Mouse (Mus musculus) hindbrain, embryonic 10.5 days (tissue): ENCODE results near the gene Gpx2. TPM values are rescaled to one million over a fixed set of nuclear protein-coding genes. Genes with fewer than 3 reads are reported as not detected.
"Not testable (repeated sequence)": the region's sequence is repeated elsewhere in the genome, so short reads cannot be mapped to it uniquely, and the experiment has no call there.

Experiments
- DNase-seq: peaks from one replicate; pipeline ENCODE4 v3.0.0-alpha.2; 2017; ENCODE audit warnings: low spot score
- H3K27ac ChIP-seq: fragments of 300-500 bp; sonication (generic); 2 replicates; pipeline ENCODE4 v1.5.1; 2016; ENCODE audit warnings: mild to moderate bottlenecking, moderate library complexity
- H3K27me3 ChIP-seq: fragments of 300-500 bp; sonication (generic); 2 replicates; pipeline ENCODE4 v1.6.1; 2016; ENCODE audit warnings: mild to moderate bottlenecking; ENCODE audit not compliant: poor library complexity, insufficient read depth, severe bottlenecking
- H3K36me3 ChIP-seq: fragments of 300-500 bp; sonication (generic); 2 replicates; pipeline ENCODE4 v1.6.1; 2016; ENCODE audit warnings: mild to moderate bottlenecking, moderate library complexity
- H3K4me1 ChIP-seq: fragments of 300-500 bp; sonication (generic); replicated peaks from 2 replicates; pipeline ENCODE4 v1.6.1; 2016; ENCODE audit warnings: mild to moderate bottlenecking
- H3K4me3 ChIP-seq: fragments of 300-500 bp; sonication (generic); 2 replicates; pipeline ENCODE4 v1.5.1; 2016; ENCODE audit warnings: mild to moderate bottlenecking, moderate library complexity
- H3K9me3 ChIP-seq: fragments of 300-500 bp; sonication (generic); 2 replicates; pipeline ENCODE4 v1.6.1; 2016; ENCODE audit warnings: mild to moderate bottlenecking, moderate library complexity
- WGBS: fragments of 180-500 bp; shearing (Covaris S2); methylation state at CpG from one replicate; pipeline ENCODE4 v1.1.7; 2016; 5-methylcytosine and 5-hydroxymethylcytosine counted together
- polyA plus RNA-seq: library from polyadenylated mRNA; unstranded; fragments of >200 nt; fragmentation: Nextera tagmentation; extraction: Ambion mirVana; gene quantifications from 2 replicates; pipeline ENCODE4 v1.2.1, GENCODE M21; 2016

Gene Gpx2
- polyA plus RNA-seq, 1 experiment from 2014 or later: not detected

- no peak overlapping the region for H3K4me3 ChIP-seq
- H3K4me1 ChIP-seq: peaks cover 30% of the 10 kb centered on the region
- H3K36me3 ChIP-seq: 0 out of 2 replicates have a peak, but pooled peaks cover 5% of the 10 kb centered on the region
- no peak overlapping the region for H3K27ac ChIP-seq
- 0 out of 2 replicates have a peak, but pooled peaks cover 10% of the 10 kb centered on the region for H3K27me3 ChIP-seq
- H3K9me3 ChIP-seq: no peaks in the 10 kb centered on the region
- 87% methylated on average over 7 of the region's 7 CpGs for WGBS
- DNase-seq: no peak
These were observed 1.7 kb upstream of the Gpx2 start for GRCm38 (mm10) chr12:76796938-76797539.

DNA sequence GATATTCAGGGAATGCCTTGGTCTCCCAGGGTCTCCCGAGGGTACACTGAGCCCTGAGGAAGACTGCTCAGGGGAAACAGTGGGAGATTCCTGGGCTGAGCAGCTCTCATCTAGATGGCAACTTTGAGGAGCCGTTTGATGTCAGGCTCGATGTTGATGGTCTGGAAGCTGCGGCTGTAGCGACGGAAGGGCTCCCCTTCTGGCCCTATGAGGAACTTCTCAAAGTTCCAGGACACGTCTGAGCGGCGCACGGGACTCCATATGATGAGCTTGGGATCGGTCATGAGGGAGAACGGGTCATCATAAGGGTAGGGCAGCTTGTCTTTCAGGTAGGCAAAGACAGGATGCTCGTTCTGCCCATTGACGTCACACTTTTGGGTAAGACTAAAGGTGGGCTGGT, 2.8 kb downstream of the Gpx2 start:
- H3K4me1 ChIP-seq, H3K4me3 ChIP-seq, H3K36me3 ChIP-seq, H3K27me3 ChIP-seq, H3K27ac ChIP-seq, H3K9me3 ChIP-seq, DNase-seq: not testable (repeated sequence)
- 56% methylated on average over 14 of the region's 14 CpGs for WGBS

DNA sequence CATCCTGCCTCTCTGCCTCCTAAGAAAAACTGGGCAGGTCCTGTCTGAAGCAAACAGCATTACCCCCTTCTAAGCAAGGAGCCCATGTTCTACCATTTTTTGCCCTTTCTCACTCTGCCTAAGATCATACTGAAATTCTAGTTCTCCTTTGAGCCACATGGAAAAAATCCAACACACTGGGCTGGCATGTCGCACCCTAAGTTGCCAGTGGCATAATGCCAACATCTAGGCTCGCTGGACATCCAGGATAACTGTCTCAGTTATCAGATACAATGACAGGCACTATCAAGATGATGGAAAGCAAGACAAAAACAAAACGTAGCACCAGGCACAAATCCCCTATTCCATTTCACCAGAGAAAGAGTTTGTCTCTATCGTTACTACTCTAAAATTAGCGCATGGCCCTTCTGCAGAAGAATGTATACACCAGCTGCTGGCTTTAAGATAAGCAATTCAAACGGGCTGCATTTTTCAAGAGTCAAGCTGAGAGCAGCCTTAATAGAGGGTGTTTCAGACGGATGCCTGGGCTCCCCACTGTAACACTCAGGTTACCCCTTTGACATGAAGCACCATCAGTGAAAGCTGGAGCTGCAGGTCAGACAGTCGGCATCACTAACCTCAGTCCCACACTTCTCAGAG, 4.8 kb downstream of the Gpx2 start:
- H3K27me3 ChIP-seq: no peaks in the 10 kb centered on the region
- no peaks in the 10 kb centered on the region for H3K9me3 ChIP-seq
- no peak overlapping the region for H3K27ac ChIP-seq
- H3K36me3 ChIP-seq: no peaks in the 10 kb centered on the region
- 79% methylated on average over 8 of the region's 8 CpGs for WGBS
- no peak overlapping the region for H3K4me3 ChIP-seq
- no peak for DNase-seq
- no peaks in the 10 kb centered on the region for H3K4me1 ChIP-seq

DNA sequence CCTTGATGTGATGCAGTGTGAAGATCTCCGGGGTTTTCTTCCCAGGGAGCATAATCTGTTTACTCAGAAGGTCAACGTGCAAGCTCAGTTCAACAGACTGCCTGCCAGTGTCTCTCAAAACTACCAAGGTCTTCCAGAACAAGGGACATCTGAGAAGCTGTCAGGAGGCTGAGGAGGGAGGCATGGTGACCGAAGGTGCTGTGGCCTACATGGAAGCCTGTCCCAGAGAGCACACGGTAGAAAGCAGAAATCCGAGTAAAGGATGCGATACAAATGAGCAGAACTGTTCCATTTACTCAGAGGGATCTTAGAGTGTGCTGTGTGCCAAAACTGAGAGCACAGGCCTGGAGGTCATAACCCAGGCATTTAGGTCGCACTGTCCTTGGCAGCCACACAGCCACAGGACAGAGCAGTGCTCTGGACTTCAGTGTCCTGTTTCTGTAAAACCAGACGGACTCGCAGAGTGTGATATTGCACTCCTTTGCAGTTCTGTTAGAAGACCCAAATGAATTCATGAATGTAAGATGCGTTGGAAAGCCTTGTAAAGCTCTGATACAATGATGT, 11.2 kb downstream of the Gpx2 start:
- no peak for DNase-seq
- Histone ChIP-seq H3K36me3 (no peaks in the 10 kb centered on the region), H3K9me3 (no peaks in the 10 kb centered on the region), H3K27me3 (no peaks in the 10 kb centered on the region), H3K27ac (no peak overlapping the region), H3K4me3 (no peak overlapping the region), H3K4me1 (peaks cover 21% of the 10 kb centered on the region)
- WGBS: 68% methylated on average over 10 of the region's 10 CpGs

GRCm38 (mm10) chr12:76780639-76781468, 14.5 kb downstream of the Gpx2 start:
- DNase-seq: peak; percentile 31
- Histone ChIP-seq H3K36me3 (peaks cover 5% of the 10 kb centered on the region; the same call in 1 of the 2 replicates), H3K9me3 (no peaks in the 10 kb centered on the region), H3K4me1 (peaks cover 21% of the 10 kb centered on the region), H3K27me3 (no peaks in the 10 kb centered on the region), H3K27ac (peak overlapping the region; percentile 64; the same call in 1 of the 2 replicates), H3K4me3 (no peak overlapping the region)
- 71% methylated on average over 12 of the region's 12 CpGs for WGBS

- no peak overlapping the region for H3K4me3 ChIP-seq
- WGBS: 77% methylated on average over 5 of the region's 5 CpGs
- H3K27me3 ChIP-seq: no peaks in the 10 kb centered on the region
- H3K9me3 ChIP-seq: no peaks in the 10 kb centered on the region
- H3K4me1 ChIP-seq: peaks cover 25% of the 10 kb centered on the region
- DNase-seq: no peak
- no peak overlapping the region for H3K27ac ChIP-seq
- H3K36me3 ChIP-seq: peaks cover 5% of the 10 kb centered on the region; the same call in 1 of the 2 replicates
These were observed 15.4 kb downstream of the Gpx2 start for GRCm38 (mm10) chr12:76779951-76780350.

- DNase-seq: no peak
- WGBS: 89% methylated on average over 10 of the region's 10 CpGs
- peaks cover 5% of the 10 kb centered on the region; the same call in 1 of the 2 replicates for H3K36me3 ChIP-seq
- H3K27ac ChIP-seq: no peak overlapping the region
- no peaks in the 10 kb centered on the region for H3K9me3 ChIP-seq
- peaks cover 17% of the 10 kb centered on the region for H3K4me1 ChIP-seq
- H3K4me3 ChIP-seq: no peak overlapping the region
- H3K27me3 ChIP-seq: no peaks in the 10 kb centered on the region
These were observed 16.9 kb downstream of the Gpx2 start for GRCm38 (mm10) chr12:76778305-76779083.

DNA sequence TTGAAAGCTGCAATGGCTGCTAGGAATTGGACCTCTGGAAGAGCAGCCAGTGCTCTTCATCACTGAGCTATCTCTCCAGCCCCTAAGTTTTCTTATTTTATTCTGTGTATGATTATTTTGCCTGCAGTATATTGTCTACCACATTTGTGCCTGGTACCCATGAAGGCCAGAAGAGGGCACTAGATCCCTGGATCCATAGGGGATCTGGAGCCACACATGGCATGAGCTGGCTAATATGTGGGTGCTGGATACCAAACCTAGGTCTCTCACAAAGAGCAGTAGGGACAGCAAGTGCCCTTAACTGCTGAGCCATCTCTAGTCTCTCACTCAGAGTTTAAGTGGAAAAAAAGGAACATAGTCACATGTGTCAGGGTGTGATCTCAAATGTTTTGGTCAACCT, 17.5 kb downstream of the Gpx2 start:
- Histone ChIP-seq H3K36me3 (peaks cover 5% of the 10 kb centered on the region; the same call in 1 of the 2 replicates), H3K4me1 (peaks cover 17% of the 10 kb centered on the region), H3K27ac (no peak overlapping the region), H3K27me3 (no peaks in the 10 kb centered on the region), H3K4me3 (no peak overlapping the region), H3K9me3 (no peaks in the 10 kb centered on the region)
- no peak for DNase-seq

GRCm38 (mm10) chr12:76776898-76777297, 18.5 kb downstream of the Gpx2 start:
- WGBS: 92% methylated on average over 5 of the region's 5 CpGs
- Histone ChIP-seq H3K27ac (no peak overlapping the region), H3K4me1 (peaks cover 17% of the 10 kb centered on the region), H3K4me3 (no peak overlapping the region), H3K9me3 (no peaks in the 10 kb centered on the region), H3K27me3 (no peaks in the 10 kb centered on the region), H3K36me3 (peaks cover 5% of the 10 kb centered on the region; the same call in 1 of the 2 replicates)
- no peak for DNase-seq

- no peak overlapping the region for H3K4me3 ChIP-seq
- peaks cover 5% of the 10 kb centered on the region; the same call in 1 of the 2 replicates for H3K36me3 ChIP-seq
- DNase-seq: no peak
- 60% methylated on average over 4 of the region's 4 CpGs for WGBS
- no peaks in the 10 kb centered on the region for H3K27me3 ChIP-seq
- no peaks in the 10 kb centered on the region for H3K9me3 ChIP-seq
- peaks cover 5% of the 10 kb centered on the region; the same call in 1 of the 2 replicates for H3K4me1 ChIP-seq
- no peak overlapping the region for H3K27ac ChIP-seq
These were observed 20.2 kb downstream of the Gpx2 start for GRCm38 (mm10) chr12:76775132-76775531.

DNA sequence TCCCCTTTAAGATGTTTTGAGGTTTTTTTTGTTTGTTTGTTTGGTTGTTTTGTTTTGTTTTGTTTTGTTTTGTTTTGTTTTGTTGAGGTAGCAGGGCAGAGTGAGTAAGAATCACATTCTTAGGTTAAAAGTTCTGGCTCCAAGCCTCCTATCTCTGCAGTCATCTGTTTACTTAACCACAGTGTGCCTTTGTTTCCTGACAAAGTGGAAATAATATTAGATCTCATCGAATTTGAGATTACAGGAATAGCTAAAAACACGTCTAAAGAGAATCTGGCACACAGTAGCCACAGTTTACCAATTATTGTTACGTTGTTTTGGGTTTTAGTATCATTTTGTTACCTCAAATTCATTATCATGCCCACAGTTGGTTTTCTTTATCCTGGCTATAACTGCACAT, 20.7 kb downstream of the Gpx2 start:
- H3K4me1 ChIP-seq: peaks cover 5% of the 10 kb centered on the region; the same call in 1 of the 2 replicates
- H3K27me3 ChIP-seq: no peaks in the 10 kb centered on the region
- WGBS: 85% methylated on average over 3 of the region's 3 CpGs
- no peak for DNase-seq
- H3K4me3 ChIP-seq: no peak overlapping the region
- no peaks in the 10 kb centered on the region for H3K9me3 ChIP-seq
- peaks cover 5% of the 10 kb centered on the region; the same call in 1 of the 2 replicates for H3K36me3 ChIP-seq
- H3K27ac ChIP-seq: no peak overlapping the region

DNA sequence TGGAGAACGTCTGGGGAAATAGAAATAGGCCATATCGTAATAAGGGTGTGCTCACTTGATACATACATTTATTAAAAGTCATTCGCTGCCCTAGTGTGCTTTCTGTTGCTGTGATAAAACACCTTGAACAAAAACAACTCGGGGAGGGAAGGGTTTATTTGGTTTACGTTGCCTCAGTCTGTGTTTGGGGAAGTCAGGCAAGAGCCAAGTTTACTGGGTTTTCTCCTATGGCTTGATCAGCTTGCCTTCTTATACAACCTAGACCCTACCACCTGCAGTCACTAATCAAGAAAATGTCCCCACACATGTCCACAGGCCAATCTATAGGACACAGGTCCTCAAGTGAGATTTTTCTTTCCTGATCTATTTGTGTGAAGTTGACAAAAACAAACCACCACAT, 23.8 kb downstream of the Gpx2 start:
- no peaks in the 10 kb centered on the region for H3K27me3 ChIP-seq
- no peak overlapping the region for H3K27ac ChIP-seq
- peaks cover 6% of the 10 kb centered on the region for H3K4me1 ChIP-seq
- no peak for DNase-seq
- 89% methylated on average over 5 of the region's 5 CpGs for WGBS
- H3K9me3 ChIP-seq: no peaks in the 10 kb centered on the region
- no peaks in the 10 kb centered on the region for H3K36me3 ChIP-seq
- H3K4me3 ChIP-seq: no peak overlapping the region
